ENCODE assay signal across 11 mouse cellular contexts in the genomic region with DNA sequence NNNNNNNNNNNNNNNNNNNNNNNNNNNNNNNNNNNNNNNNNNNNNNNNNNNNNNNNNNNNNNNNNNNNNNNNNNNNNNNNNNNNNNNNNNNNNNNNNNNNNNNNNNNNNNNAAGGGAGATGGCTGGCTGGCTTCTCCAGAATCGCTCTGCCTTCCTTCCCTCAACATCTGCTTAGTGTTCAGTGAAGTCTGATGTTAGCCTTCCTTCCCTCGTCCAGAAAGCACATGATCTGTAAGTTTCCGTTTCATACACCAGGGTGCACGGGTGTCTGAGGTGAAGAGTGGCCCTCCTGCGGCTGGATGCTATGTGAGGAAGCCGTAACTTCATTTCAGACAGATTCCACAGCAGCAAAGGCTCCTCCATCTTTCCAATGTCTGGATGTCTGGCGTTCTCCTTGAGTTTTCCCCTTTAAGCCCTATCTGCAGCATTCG. TPM values are rescaled to one million over a fixed set of nuclear protein-coding genes. Genes with fewer than 3 reads are reported as not detected.
A peak's percentile ranks its signal among the peaks of the same experiment; 100 is the strongest.
DNase-seq lines count a peak whose midpoint lies in the region; ATAC-seq and TF ChIP-seq lines count a peak whose summit lies in the region.
"Had no signal": no experiment of that assay in that cellular context is flagged by ENCODE, and none has a peak within 500 bp of the region (broad histone marks: within the 10 kb centered on the region; RNA-seq: fewer than 3 reads in every experiment).

No protein-coding gene starts in this region.

- H3K4me1 ChIP-seq in lung, embryonic 16.5 days (replicated peaks; ENCODE audit: control insufficient read depth, insufficient read depth, low read length): peaks cover 9% of the 10 kb centered on the region; the same call in 1 of the 2 replicates
- H3K4me1 ChIP-seq in stomach, postnatal 0 days (replicated peaks; ENCODE audit: control insufficient read depth, insufficient read depth): peaks cover 5% of the 10 kb centered on the region; the same call in 1 of the 2 replicates

- no peak overlapping the region for H3K9ac ChIP-seq in lung, embryonic 16.5 days (ENCODE audit: low read length)
- no peak overlapping the region for H3K9ac ChIP-seq in stomach, postnatal 0 days (ENCODE audit: low read length)
- H3K9ac ChIP-seq: liver, embryonic 14.5 days had no signal

- no peak for TF ChIP-seq CTCF in gastrocnemius, adult 2 months (IDR thresholded peaks at IDR 0.05)
- no peak for TF ChIP-seq CTCF in stomach, postnatal 0 days (IDR thresholded peaks at IDR 0.05; ENCODE audit: low read depth)

- WGBS in lung, embryonic 16.5 days: 64% methylated on average over 8 of the region's 8 CpGs
- 30% methylated on average over 8 of the region's 8 CpGs for WGBS in large intestine, adult 2 months
- 45% methylated on average over 8 of the region's 8 CpGs for WGBS in stomach, postnatal 0 days

- H3K36me3 ChIP-seq in lung, embryonic 16.5 days (ENCODE audit: control insufficient read depth, insufficient read depth, low read length): no peaks in the 10 kb centered on the region
- H3K36me3 ChIP-seq in stomach, postnatal 0 days (ENCODE audit: control insufficient read depth, insufficient read depth, low read length): no peaks in the 10 kb centered on the region

- intact Hi-C loops in gastrocnemius, adult 2 months (cut with DNase I): no loop called here
- intact Hi-C loops in gastrocnemius, postnatal 36 days (cut with DNase I): no loop called here

- no peak for ATAC-seq in lung, embryonic 16.5 days (ENCODE audit: low read depth)
- 0 out of 2 replicates have a peak, but pooled peaks have one; percentile 30 for ATAC-seq in stomach, postnatal 0 days (ENCODE audit: low FRiP score, low TSS enrichment)

- no peaks in the 10 kb centered on the region for H3K27me3 ChIP-seq in lung, embryonic 16.5 days (ENCODE audit: control insufficient read depth, insufficient read depth, low read depth, low read length)
- no peaks in the 10 kb centered on the region for H3K27me3 ChIP-seq in stomach, postnatal 0 days (ENCODE audit: control insufficient read depth, insufficient read depth, low read length)

- 0 out of 2 replicates have a peak overlapping the region, but pooled peaks have one; percentile 12 for H3K27ac ChIP-seq in gastrocnemius, adult 2 months
- no peak overlapping the region for H3K27ac ChIP-seq in lung, embryonic 16.5 days (ENCODE audit: low read length)
- H3K27ac ChIP-seq in stomach, postnatal 0 days (replicated peaks): peak overlapping the region; percentile 63; the same call in 1 of the 2 replicates
- H3K27ac ChIP-seq: liver, embryonic 14.5 days had no signal

- H3K9me3 ChIP-seq in lung, embryonic 16.5 days (ENCODE audit: control insufficient read depth, low read length): no peaks in the 10 kb centered on the region
- H3K9me3 ChIP-seq in stomach, postnatal 0 days (ENCODE audit: control insufficient read depth, low read length): no peaks in the 10 kb centered on the region

- peak overlapping the region; percentile 36; the same call in 1 of the 2 replicates for H3K4me2 ChIP-seq in lung, embryonic 16.5 days (ENCODE audit: low read depth, low read length)
- peak overlapping the region; percentile 37; the same call in 1 of the 2 replicates for H3K4me2 ChIP-seq in stomach, postnatal 0 days (replicated peaks; ENCODE audit: low read depth)

- DNase-seq in gastrocnemius, adult 2 months: no peak
- DNase-seq in gastrocnemius, postnatal 36 days: no peak
- DNase-seq in lung, postnatal 14 days: no peak
- peak; percentile 59 for DNase-seq in large intestine, adult 2 months (ENCODE audit: low read depth, low spot score)
- no peak for DNase-seq in stomach, postnatal 0 days (ENCODE audit: low spot score)
- no peak for DNase-seq in left cerebral cortex, adult 11 months (ENCODE audit: low spot score)
- no peak for DNase-seq in retina, embryonic 14.5 days (ENCODE audit: low spot score)
- DNase-seq: kidney, adult 9 months had no signal

- peak overlapping the region; percentile 59 for H3K4me3 ChIP-seq in gastrocnemius, adult 2 months
- no peak overlapping the region for H3K4me3 ChIP-seq in lung, embryonic 16.5 days (ENCODE audit: low read length)
- no peak overlapping the region for H3K4me3 ChIP-seq in stomach, postnatal 0 days (ENCODE audit: low read depth, low read length)
- H3K4me3 ChIP-seq: myocyte had no signal

- no peak for TF ChIP-seq EP300 in stomach, postnatal 0 days (optimal IDR thresholded peaks at IDR 0.05)

RNA-seq across cellular contexts. Expression of a gene that starts 32.1 kb away (rescaled TPM):
- total RNA-seq in gastrocnemius, adult 2 months (2021): 10 to 100 TPM; 11.3 to 18.8 TPM
- 10 to 100 TPM; 11.1 to 11.6 TPM for total RNA-seq in gastrocnemius, postnatal 36 days (2021)
- polyA plus RNA-seq in lung, embryonic 16.5 days (2015; fragmentation: Nextera tagmentation; extraction: Ambion mirVana): 1.6 and 2.7 TPM in 2 replicates
- 6.1 and 13.5 TPM in 2 replicates for polyA plus RNA-seq in large intestine, adult 2 months (2012; rRNA removed)
- polyA plus RNA-seq in stomach, postnatal 0 days (2015; fragmentation: Nextera tagmentation; extraction: Ambion mirVana): 1.8 and 1.9 TPM in 2 replicates
